Mouse (Mus musculus) R1 (cell line): Measurements from ENCODE around the gene Endou.

Experiments used
- DNase-seq: peaks from one replicate; pipeline ENCODE4 v3.0.0-alpha.2; 2018; ENCODE audit warnings: low read depth, low spot score

Gene Endou

DNA sequence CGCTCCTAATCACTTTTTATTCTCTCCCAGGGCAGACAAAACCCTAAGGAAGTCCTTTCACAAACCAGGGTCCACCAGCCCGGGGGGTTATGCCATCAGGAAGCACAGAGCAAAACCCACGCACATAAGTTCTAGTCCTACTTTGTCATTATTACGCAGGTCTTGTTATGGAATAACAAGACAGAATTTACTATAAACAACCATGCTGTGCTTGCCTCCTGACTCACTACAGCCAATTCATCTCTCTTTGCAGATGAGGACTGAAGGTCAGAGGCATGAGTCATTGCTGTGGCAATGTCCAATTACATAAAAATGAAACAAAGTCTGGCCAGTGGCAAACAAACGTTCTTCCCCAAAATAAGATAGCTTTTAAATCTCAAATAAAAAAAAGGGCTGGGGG, 37.7 kb downstream of the Endou start:
- no peak for DNase-seq

DNA sequence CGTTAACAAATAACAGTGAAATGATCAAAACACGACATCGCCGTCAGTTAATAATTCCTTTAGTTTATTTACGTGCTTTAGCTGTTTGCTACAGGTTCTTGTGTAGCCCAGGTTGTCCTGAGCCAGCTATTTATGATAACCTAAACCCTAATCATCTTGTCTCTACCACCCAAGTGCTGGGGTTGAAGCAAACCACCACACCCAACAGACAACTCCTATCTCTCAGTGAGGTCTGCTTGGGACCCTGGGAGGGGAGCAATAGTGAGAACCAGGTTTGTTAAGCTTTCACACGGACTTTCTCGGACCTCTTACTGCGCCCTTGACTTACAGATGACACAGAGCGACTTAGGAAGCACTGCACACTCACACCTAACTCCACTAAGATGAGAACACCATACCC, 47.0 kb downstream of the Endou start:
- no peak for DNase-seq

DNA sequence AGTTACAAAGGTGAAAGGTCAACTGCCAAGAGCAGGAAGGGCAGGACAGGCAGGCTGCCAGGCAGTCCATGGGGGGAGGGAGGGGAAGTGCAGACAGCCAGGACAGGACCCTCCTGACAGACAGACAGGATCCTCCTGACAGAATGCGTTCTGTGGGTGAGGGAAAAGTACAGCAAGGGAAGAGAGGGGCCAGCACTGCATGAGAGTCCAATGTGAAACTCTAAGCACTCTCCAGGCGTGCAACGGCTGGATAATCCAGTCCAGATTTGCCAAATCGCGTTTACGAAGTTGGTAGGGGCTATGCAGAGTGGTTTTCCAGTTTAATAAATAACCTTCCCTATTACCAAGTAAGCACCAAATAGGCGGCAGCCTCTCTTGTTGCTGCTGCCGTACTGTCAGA, 49.1 kb downstream of the Endou start:
- DNase-seq, result no peak

DNA sequence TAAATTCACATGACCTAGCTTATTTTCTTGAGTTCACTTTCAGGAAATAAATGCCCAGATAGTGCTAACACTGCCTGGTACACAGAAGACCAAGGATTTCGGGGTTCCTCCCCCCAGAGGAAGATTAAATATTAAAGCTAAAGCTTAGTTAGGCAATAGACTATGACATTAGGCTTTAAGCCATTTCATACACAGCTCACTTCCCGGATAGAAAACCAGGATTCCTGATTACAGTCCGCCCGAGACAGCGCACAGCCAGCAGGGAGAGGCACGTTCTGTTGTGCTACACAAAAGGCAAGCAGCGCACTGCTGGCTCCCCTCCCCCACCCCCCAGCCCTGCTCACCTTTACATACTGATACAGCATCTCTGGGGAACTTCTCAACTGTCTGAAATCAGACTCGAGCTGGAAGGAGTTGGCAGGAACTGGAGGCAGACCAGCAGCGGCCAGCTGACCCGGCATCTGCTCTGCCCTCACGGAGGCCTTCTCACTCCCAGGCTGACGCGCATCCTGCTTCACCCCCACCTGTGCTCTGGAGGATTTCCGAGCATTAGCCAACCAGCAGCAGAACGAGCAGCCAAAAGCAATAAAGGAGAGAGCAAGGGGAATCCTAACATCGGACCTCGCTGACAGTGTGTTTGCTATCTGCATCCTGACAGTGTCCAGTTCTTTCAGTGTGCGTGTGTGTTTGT, 51.0 kb downstream of the Endou start:
- peak; percentile 44 for DNase-seq

DNA sequence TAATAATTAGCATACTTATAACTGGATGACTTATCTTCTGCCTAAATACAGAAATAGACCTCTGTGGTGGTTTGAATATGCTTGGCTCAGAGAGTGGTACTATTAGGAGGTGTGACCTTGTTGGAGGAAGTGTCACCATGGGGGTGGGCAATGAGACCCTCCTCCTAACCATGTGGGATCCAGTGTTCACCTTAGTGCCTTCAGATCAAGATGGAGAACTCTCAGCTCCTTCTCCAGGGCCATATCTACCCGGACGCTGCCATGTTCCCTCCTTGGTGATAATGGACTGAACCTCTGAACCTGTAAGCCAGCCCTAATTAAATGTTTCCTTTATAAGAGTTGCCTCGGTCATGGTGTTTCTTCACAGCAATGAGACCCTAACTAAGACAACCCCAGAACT, 53.8 kb downstream of the Endou start:
- DNase-seq, result no peak

DNA sequence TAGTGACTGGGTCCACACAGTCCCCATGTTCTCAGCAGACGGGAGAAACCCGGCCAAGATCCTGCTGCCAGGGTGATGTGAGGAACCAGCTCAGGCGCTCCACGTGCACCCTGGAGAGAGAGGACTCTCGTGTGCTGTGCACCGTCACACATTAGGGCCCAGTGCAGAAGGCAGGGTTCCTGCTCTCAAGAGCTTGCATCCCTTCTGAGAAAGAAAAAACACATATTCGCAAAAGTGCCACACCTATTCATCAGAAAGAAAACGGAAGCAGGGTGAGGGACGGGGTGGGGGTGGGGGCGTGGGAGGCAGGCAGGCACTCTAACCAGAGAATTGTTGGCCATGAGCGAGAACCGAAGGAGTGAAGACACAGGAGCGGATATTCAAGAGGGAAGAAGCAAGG, 55.2 kb downstream of the Endou start:
- no peak for DNase-seq

DNA sequence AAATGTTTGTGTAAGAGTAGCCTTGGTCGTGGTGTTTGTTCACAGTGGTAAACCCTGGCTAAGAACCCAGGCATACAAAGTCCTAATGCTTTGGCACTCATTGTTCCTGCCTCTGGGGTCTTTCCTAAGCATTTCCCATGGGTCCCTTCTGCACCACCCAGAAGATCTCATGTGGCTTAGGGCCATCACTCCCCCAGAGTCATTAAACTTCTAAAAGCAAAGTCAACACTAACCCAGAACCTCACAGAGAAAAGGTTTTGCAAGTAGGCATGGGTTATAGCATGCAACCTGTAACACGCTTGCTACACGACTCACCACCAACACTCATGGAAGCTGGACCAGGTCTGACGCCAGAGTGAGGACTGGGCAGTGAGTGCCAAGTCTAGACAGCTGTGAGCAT, 56.7 kb downstream of the Endou start:
- DNase-seq, result no peak

DNA sequence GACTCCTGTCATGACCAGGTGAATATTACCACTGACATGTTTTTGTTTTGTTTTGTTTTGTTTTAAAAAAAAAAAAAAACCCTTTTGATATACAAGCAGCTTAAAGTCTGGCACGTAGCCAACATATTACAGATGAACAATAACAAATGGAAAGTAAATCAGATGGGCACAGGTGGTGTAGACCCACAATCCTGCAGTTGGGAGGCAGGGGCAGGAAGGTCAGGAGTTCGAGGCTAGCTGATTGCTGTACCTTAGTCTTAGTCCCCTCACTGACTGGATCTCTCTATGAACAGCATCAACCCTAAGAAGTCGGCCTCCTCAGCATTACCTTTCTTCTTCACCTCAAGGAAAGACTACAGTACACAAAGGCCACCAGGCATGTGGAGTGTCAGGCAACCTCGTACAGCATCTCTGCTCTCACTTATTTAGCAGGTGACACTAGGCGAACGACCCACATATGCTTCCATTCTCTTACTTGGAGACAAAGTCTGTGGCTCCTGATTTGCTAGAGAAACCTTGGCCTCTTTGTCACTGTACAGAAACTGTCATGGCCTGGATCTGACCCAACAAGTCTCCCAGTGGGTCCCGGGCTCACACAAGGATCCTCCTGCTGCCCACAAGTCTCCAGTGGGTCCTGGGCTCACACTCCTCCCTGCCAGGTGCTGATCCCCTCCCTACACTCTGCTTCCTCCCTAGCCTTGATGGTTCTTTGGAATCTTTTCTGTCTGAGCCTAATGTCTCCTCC, 57.7 kb downstream of the Endou start:
- DNase-seq, result no peak

DNA sequence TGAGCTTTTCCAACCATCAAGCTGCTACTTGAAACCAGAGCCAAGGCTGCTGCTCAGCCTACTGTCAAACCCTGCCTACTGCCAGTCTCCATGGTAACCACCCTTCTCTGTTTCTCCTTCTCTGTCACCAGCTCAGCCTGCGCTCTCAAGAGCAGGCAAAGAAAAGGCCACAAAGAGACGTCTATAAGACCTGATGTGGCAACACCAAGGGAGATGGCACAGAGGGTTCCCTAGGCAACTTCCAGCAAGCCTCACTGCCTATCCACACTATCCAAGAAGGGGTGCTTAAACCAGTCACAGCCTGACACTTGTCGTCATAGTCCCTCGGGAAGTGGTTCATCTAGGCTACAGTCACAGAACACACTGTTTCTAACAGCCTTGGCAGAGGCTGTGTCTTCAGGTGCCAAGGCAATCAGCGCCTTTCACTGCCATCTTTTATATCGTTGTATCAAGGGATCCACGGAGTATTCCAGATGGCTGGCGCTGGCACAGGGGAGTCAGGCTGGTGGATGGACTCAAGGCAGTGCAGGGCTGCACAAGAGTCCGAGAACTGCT, 58.9 kb downstream of the Endou start:
- DNase-seq, result peak; percentile 68

DNA sequence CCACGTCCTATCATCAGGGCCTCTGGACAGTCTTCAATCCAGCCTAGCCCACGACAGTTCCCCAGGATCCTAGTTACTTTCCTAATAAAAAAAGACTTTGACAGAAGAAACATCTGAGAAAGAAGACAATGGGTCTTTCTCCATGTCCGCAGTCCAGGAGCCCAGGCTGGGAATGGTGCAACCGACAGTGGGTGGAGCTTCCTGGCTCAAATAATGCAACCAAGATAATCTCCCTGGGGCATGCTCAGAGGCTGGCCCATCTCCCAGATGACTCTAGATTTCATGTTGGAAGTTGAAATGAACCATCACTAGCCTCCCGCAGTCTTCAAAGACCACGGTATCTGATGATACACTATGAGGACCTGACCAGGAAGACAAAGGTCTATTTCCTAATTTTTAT, 60.6 kb downstream of the Endou start:
- DNase-seq, result no peak

DNA sequence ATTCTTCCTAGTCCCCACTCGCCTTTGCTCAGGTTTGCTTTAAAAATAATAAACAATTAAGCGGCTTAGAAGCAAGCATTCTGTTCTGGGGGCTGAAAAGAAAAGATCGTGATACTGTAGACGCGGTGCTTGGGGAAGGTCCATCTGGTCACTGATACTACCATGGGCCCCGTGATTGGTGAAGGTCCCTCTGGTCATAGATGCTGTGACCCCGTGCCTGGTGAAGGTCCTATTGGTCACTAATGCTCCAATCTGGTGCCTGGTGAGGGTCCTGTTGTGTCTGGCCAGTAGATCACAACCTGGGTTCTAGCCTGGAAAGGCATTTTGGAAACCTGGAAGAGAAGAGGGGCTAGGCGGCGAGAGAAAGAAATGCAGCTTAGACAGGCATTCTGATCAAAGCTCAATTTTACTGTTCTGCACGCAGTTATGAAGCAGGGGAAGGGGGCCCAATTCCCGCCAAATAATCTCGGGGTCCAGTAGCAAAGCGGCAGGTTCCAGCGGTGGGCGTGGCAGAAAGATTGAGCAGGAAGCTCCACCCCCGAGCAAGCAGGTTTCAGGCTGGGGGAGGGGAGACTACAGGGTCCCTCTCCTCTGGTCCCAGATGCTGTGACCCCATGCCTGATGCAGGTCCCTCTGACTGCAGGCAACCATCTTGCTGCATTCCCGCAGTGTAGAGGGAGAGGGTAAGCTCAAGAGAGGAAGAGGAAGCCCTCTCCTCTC, 62.8 kb downstream of the Endou start:
- DNase-seq, result peak; percentile 53

DNA sequence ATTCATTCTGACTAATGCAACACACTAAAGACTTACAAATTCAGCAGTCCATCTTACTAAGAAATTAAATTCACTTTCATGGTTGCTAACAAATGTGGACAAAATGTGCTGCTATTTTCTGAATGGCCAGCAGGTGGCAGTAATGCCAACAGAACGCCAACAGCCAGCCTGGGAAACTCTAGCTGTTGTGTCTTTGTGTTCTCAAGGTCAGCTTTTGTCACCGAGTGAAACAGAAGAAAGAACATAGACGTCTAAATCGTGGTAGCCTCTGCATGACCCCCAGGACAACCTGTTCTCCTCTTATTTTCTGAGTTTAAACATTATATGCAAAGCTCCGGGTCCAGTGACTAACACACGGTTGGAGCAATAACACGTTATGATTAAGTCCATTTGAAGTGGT, 63.7 kb downstream of the Endou start:
- peak; percentile 92 for DNase-seq

DNA sequence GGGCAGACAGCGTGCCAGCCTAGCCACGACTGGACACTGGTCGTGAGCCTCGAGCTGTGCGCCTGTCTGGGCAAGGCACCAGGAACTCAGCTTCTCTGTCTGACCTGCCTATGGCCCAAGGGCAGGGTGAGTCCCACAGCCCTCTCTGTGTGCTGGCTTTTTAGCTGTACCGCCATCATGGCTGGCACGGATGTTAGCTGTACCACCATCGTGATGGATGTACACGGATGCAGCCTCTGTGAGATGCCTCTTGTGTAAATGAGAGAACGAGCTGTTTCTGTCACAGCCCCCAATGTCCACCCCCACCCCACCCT, 64.7 kb downstream of the Endou start:
- no peak for DNase-seq

DNA sequence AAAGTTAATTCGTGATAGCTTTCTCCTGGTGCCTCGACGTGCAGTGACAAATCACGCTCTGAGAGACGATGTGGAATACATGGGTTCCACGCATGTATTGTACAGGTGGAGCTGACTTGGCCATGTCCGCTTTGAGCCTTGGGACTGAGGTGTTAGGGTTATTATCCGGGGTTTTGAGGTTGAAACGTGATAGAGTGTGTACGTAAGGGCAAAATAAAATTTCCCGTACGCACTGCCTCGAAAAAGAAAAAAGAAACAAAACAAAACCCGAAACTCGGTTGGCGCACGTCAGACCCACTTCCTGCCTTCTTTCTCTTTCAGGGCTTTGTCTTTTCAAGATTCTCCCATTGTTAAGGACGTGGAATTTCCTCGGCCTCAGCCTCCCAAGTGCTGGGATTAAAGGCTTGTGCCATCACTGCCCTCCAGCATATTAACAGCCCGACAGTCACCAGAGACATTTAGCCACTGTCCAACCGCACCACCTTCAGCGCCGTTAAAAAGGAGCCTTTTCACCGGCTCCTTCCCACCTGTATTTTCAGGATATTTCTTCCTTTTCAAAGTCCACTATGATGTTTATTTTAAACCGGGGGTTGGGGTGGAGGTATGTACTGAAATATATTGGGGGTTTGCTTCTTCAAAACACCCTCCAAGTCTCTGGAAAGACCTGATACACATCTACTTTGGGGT, 65.2 kb downstream of the Endou start:
- no peak for DNase-seq

DNA sequence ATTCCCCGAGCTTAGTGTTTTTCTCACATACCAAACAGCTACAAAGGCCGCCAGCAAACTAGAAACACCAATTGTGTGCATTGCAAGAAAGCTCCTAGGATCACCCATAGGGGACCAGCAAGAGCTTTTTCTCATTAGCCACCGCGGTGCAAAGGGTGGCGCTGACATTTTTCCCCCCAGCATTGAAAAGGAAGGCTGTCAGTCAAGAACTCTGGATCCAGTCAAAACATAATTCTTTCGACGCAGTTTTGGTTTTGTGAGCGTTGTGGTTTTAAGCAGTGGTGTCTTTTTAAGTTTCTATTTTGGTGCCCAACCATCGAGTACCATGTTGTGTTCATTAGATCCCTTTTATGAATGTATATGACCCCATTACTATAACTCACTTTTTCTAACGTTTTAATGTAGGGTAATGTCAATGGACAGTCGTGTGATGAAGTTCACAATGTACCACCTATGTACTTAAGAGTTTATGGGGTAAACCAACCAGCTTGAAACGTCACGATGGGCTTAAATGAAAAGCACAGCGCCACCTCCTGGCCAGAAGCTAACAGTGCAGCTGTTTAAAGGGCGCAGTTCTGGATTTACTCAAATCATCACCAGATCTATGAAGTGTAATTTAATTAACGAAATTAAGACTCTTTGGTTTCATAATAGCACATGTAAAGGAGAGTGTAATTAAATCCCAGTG, 66.0 kb downstream of the Endou start:
- peak; percentile 77 for DNase-seq

DNA sequence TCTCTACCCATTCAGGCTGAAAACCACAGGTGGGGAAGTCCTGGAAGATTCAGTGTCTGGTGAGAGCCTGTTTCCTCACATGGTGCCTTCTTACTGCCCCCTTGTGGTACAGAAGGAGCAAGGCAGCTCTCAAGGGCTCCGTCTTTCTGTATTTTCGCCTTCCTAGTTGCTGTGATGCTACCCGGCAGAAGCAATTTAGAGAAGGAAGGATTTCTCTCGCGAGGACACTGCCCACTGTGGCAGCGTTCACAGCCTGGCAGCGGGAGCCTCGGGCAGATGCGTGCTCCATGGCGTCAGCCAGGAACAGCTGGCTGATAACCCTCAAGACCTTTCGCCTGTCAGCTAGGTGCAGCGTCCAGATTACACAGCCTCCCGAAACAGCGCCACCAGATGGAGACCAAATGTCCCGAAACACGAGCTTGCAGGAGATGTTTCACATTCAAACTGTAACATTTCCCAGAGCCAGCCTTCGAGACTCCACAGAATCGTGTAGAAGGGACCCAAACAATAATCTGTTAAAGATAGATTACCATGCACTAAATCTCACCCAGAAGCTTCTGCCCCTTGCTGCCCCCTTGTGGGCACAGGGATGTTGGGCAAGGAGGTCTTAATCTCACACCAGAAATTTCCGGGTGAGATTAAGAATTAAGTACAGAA, 67.3 kb downstream of the Endou start:
- peak; percentile 91 for DNase-seq
